Mouse (Mus musculus) CD4-positive helper T cell, adult 2 months (primary cell): ENCODE results near the gene Ndufv1.
"Not testable (repeated sequence)": the region's sequence is repeated elsewhere in the genome, so short reads cannot be mapped to it uniquely, and the experiment has no call there.

Source experiments
- DNase-seq: peaks from one replicate; pipeline ENCODE4 v3.0.0-alpha.2; 2012; ENCODE audit warnings: low read depth, missing footprints, low spot score

Gene Ndufv1

GRCm38 (mm10) chr19:3974608-3975007 is 38.0 kb downstream of the Ndufv1 start:
- DNase-seq, result not testable (repeated sequence)

GRCm38 (mm10) chr19:3972229-3972628 is 40.4 kb downstream of the Ndufv1 start, which contains the start of gene Aldh3b2:
Gene Aldh3b2 (plus strand): TSS chr19:3972328.
- no peak for DNase-seq

- DNase-seq, result no peak
These were observed 45.3 kb downstream of the Ndufv1 start for GRCm38 (mm10) chr19:3967258-3967657.

DNA sequence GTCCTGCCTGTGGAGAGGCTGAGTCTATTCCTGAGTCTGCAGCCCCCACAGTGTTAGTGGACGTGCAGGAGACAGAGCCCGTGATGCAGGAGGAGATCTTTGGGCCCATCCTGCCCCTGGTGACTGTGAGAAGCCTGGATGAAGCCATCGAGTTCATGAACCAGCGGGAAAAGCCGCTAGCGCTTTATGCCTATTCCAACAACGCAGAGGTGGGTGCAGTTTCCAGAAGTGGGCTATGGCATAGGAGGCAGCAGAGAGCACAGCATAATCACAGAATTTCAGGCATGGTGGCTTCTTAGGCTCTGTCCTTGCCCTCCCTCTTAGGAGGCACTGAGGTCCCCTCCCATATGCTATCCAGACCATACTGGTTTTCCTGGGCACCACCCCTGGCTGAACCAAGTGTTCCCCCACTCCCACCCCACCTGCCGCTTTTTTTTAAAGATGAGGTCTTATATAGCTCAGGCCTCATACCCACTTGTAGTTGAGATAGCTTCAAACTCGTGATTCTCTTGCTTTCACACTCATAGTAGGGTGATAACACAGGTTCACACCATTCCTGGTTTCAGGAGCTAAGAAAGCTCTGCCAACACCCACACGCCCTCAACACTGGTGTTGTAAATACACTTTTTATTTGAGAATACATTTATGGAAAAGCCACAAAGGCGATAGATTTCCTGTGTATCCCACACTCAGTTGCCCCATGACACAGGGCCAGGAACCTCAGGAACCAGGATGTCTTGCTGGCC is 46.1 kb downstream of the Ndufv1 start:
- DNase-seq, result no peak

GRCm38 (mm10) chr19:3964030-3964429 is 48.6 kb downstream of the Ndufv1 start:
- DNase-seq, result no peak

- DNase-seq, result no peak
These were observed 50.1 kb downstream of the Ndufv1 start for GRCm38 (mm10) chr19:3962469-3962868.

DNA sequence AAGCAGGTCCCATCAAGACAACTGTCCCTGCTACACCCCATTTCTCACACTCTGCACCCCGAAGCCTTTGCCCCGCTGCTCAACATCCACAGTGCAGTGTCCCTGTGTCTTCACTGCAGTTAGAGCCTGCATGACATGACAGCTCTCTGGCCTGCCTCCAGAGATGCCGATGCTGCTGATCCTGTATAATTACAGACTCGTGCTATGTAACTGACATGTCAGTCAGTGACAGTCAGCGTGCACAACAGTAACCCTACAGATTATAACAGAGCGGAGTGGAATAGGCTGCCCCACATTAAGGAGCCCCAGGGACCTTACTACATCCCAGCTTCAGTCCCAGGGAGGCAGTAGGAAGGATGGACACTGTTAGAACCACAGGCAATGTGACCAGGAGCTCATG is 50.8 kb downstream of the Ndufv1 start:
- not testable (repeated sequence) for DNase-seq

GRCm38 (mm10) chr19:3960211-3960610 is 52.4 kb downstream of the Ndufv1 start:
- DNase-seq, result no peak

GRCm38 (mm10) chr19:3959030-3959429 is 53.6 kb downstream of the Ndufv1 start:
- no peak for DNase-seq

DNA sequence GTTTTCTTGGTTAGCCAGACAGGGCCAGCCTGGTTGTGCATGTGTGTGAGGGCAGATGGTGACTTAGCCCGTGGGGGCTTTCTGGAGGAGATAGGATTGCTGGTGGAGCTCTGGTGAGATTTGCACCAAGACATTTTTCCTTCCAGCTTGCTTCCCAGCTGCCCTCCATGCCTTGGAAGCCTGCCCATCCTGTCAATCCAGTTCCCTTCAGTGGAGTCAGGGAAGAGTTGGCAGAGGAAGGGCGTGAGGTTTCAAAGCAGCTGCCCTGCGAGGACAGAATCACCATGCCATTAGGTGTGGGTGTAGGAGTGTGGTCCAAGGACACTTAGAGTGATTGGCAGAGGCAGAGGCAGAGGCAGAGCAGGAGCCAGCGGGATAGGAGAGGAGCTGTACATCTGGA is 54.1 kb downstream of the Ndufv1 start, which contains the start of gene Aldh3b3:
Aldh3b3 (plus strand) TSS at position 176 of the 400 bp plus-strand sequence.
- no peak for DNase-seq
